Mouse (Mus musculus) megakaryocyte, embryonic 14.5 days (primary cell): Measurements from ENCODE around the gene Retnla. TPM values are rescaled to one million over a fixed set of nuclear protein-coding genes. Genes with fewer than 3 reads are reported as not detected.

Experiments
- H3K27me3 ChIP-seq: replicated peaks from 2 replicates; pipeline ENCODE3; 2012; ENCODE audit warnings: inconsistent platforms
- H3K36me3 ChIP-seq: replicated peaks from 2 replicates; pipeline ENCODE3; 2012; ENCODE audit warnings: low read length, inconsistent platforms, mixed read lengths
- H3K4me1 ChIP-seq: 2 replicates; pipeline ENCODE4 v1.6.1; 2012; ENCODE audit warnings: inconsistent platforms
- H3K4me3 ChIP-seq: replicated peaks from 2 replicates; pipeline ENCODE3; 2012; ENCODE audit warnings: moderate library complexity, mild to moderate bottlenecking, inconsistent platforms
- H3K9me3 ChIP-seq: 2 replicates; pipeline ENCODE4 v1.6.1; 2012; ENCODE audit warnings: inconsistent platforms
- FLI1 ChIP-seq: IDR thresholded peaks from 2 replicates; pipeline ENCODE4 v1.6.1; 2012; ENCODE audit warnings: low read length, inconsistent platforms, mixed read lengths
- GATA1 ChIP-seq: IDR thresholded peaks from 3 replicates; pipeline ENCODE4 v1.6.1; 2012; ENCODE audit warnings: mixed read lengths, low read length, inconsistent platforms, borderline replicate concordance
- polyA plus RNA-seq: library from polyadenylated mRNA; stranded (reverse); fragments of >175 nt; gene quantifications from 2 replicates; pipeline ENCODE4 v1.2.3, GENCODE M21; 2012; ENCODE audit warnings: low replicate concordance; ENCODE audit not compliant: insufficient read depth

The Retnla gene
- polyA plus RNA-seq, 1 experiment: not detected

DNA sequence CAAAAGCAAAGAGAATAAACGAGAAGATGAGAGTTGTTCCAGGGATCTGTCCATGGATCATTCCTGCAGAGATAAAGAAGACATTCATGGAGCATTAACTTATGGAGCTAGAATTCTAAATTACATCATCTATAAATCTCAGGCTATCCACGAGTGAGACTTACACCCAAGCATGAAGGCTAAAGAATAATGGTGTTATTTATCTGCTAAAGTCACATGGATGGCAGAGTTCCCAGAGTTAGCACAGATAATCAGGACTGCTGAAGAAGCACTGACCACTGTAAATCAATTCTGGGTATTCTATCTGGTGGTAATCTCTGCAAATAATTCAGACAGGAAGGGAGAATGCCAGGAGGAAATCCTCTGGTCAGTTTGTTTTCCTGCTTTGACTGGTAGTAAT, 48.4 kb downstream of the Retnla start:
- Histone ChIP-seq H3K27me3 (no peaks in the 10 kb centered on the region), H3K4me3 (no peak overlapping the region)
- TF ChIP-seq FLI1 (no peak), GATA1 (no peak)

More for the DNA sequence above, 48.4 kb downstream of the Retnla start:
- Histone ChIP-seq H3K9me3 (peaks cover 6% of the 10 kb centered on the region; the same call in 1 of the 2 replicates), H3K4me1 (no peaks in the 10 kb centered on the region), H3K36me3 (no peaks in the 10 kb centered on the region)

Other genes starting within 250 kb of the Retnla start
- not detected in 2 replicates for gene Trat1, start 70.5 kb upstream of the Retnla start, polyA plus RNA-seq
- gene Retnlb, start 25.7 kb upstream of the Retnla start, polyA plus RNA-seq: not detected in 2 replicates
- gene Retnlg, start 30.1 kb downstream of the Retnla start, polyA plus RNA-seq: 0.81 TPM in 1 of 2 replicates, not detected in the other
- gene Dzip3, start 151.6 kb downstream of the Retnla start, polyA plus RNA-seq: 3.6 and 4.0 TPM in 2 replicates
- gene Cip2a, start 151.6 kb downstream of the Retnla start, polyA plus RNA-seq: 1.2 TPM in 1 of 2 replicates, not detected in the other
- gene Myh15, start 214.9 kb downstream of the Retnla start, polyA plus RNA-seq: not detected in 2 replicates